Mouse (Mus musculus) megakaryocyte, embryonic 14.5 days (primary cell): ENCODE results near the gene Gm21992. TPM values are rescaled to one million over a fixed set of nuclear protein-coding genes. Genes with fewer than 3 reads are reported as not detected.
"Not testable (repeated sequence)": the region's sequence is repeated elsewhere in the genome, so short reads cannot be mapped to it uniquely, and the experiment has no call there.

Experiments
- H3K27me3 ChIP-seq: replicated peaks from 2 replicates; pipeline ENCODE3; 2012; ENCODE audit warnings: inconsistent platforms
- H3K36me3 ChIP-seq: replicated peaks from 2 replicates; pipeline ENCODE3; 2012; ENCODE audit warnings: low read length, inconsistent platforms, mixed read lengths
- H3K4me1 ChIP-seq: 2 replicates; pipeline ENCODE4 v1.6.1; 2012; ENCODE audit warnings: inconsistent platforms
- H3K4me3 ChIP-seq: replicated peaks from 2 replicates; pipeline ENCODE3; 2012; ENCODE audit warnings: moderate library complexity, mild to moderate bottlenecking, inconsistent platforms
- H3K9me3 ChIP-seq: 2 replicates; pipeline ENCODE4 v1.6.1; 2012; ENCODE audit warnings: inconsistent platforms
- FLI1 ChIP-seq: IDR thresholded peaks from 2 replicates; pipeline ENCODE4 v1.6.1; 2012; ENCODE audit warnings: low read length, inconsistent platforms, mixed read lengths
- GATA1 ChIP-seq: IDR thresholded peaks from 3 replicates; pipeline ENCODE4 v1.6.1; 2012; ENCODE audit warnings: mixed read lengths, low read length, inconsistent platforms, borderline replicate concordance
- polyA plus RNA-seq: library from polyadenylated mRNA; stranded (reverse); fragments of >175 nt; gene quantifications from 2 replicates; pipeline ENCODE4 v1.2.3, GENCODE M21; 2012; ENCODE audit warnings: low replicate concordance; ENCODE audit not compliant: insufficient read depth

Gene Gm21992
- polyA plus RNA-seq, 1 experiment, result 4.9 TPM

GRCm38 (mm10) chr19:4817182-4817835 is 5.9 kb upstream of the Gm21992 start:
- no peak overlapping the region for H3K4me3 ChIP-seq
- no peaks in the 10 kb centered on the region for H3K36me3 ChIP-seq
- H3K27me3 ChIP-seq, result no peaks in the 10 kb centered on the region
- peaks cover 1% of the 10 kb centered on the region; the same call in 1 of the 2 replicates for H3K4me1 ChIP-seq
- peaks cover 10% of the 10 kb centered on the region for H3K9me3 ChIP-seq
- no peak for TF ChIP-seq FLI1
- TF ChIP-seq GATA1, result no peak

- peaks cover 10% of the 10 kb centered on the region for H3K9me3 ChIP-seq
- peaks cover 22% of the 10 kb centered on the region for H3K4me1 ChIP-seq
- no peak overlapping the region for H3K4me3 ChIP-seq
- H3K36me3 ChIP-seq, result peaks cover 2% of the 10 kb centered on the region
- no peaks in the 10 kb centered on the region for H3K27me3 ChIP-seq
- TF ChIP-seq GATA1 (no peak), FLI1 (no peak)
Measured at GRCm38 (mm10) chr19:4813015-4813414, 1.6 kb upstream of the Gm21992 start.

GRCm38 (mm10) chr19:4812334-4812949 is 1.0 kb upstream of the Gm21992 start:
- not testable (repeated sequence) for H3K27me3 ChIP-seq
- H3K4me3 ChIP-seq, result peak overlapping the region; percentile 99

GRCm38 (mm10) chr19:4811909-4812242 is 464 bp upstream of the Gm21992 start:
- TF ChIP-seq GATA1 (no peak), FLI1 (no peak)
- H3K36me3 ChIP-seq, result peaks cover 4% of the 10 kb centered on the region
- H3K4me3 ChIP-seq, result peak overlapping the region; percentile 99
- no peaks in the 10 kb centered on the region for H3K27me3 ChIP-seq
- H3K9me3 ChIP-seq, result peaks cover 10% of the 10 kb centered on the region
- peaks cover 33% of the 10 kb centered on the region for H3K4me1 ChIP-seq

More at GRCm38 (mm10) chr19:4812334-4812949, 1.0 kb upstream of the Gm21992 start:
- H3K9me3 ChIP-seq, H3K36me3 ChIP-seq: not testable (repeated sequence)
- peaks cover 28% of the 10 kb centered on the region for H3K4me1 ChIP-seq

GRCm38 (mm10) chr19:4810746-4811062 is 708 bp downstream of the Gm21992 start:
- Histone ChIP-seq H3K27me3 (no peaks in the 10 kb centered on the region), H3K4me1 (peaks cover 39% of the 10 kb centered on the region), H3K4me3 (peak overlapping the region; percentile 99), H3K36me3 (peaks cover 4% of the 10 kb centered on the region), H3K9me3 (peaks cover 8% of the 10 kb centered on the region)
- TF ChIP-seq FLI1 (no peak), GATA1 (no peak)

- Histone ChIP-seq H3K27me3 (no peaks in the 10 kb centered on the region), H3K4me1 (peaks cover 43% of the 10 kb centered on the region), H3K36me3 (peaks cover 4% of the 10 kb centered on the region), H3K9me3 (peaks cover 4% of the 10 kb centered on the region), H3K4me3 (peak overlapping the region; percentile 99)
- TF ChIP-seq GATA1 (no peak), FLI1 (no peak)
Measured at GRCm38 (mm10) chr19:4810309-4810708, 1.1 kb downstream of the Gm21992 start.

- Histone ChIP-seq H3K27me3 (no peaks in the 10 kb centered on the region), H3K4me3 (no peak overlapping the region), H3K36me3 (peaks cover 70% of the 10 kb centered on the region), H3K4me1 (peaks cover 76% of the 10 kb centered on the region), H3K9me3 (no peaks in the 10 kb centered on the region)
- no peak for TF ChIP-seq FLI1
- no peak for TF ChIP-seq GATA1
Measured at GRCm38 (mm10) chr19:4803283-4803682, 8.1 kb downstream of the Gm21992 start.

GRCm38 (mm10) chr19:4802691-4803091 is 8.7 kb downstream of the Gm21992 start:
- no peak for TF ChIP-seq GATA1
- TF ChIP-seq FLI1, result no peak
- peaks cover 71% of the 10 kb centered on the region for H3K36me3 ChIP-seq
- H3K4me1 ChIP-seq, result peaks cover 72% of the 10 kb centered on the region
- no peak overlapping the region for H3K4me3 ChIP-seq
- H3K27me3 ChIP-seq, result no peaks in the 10 kb centered on the region
- no peaks in the 10 kb centered on the region for H3K9me3 ChIP-seq

GRCm38 (mm10) chr19:4799083-4799482 is 12.3 kb downstream of the Gm21992 start:
- Histone ChIP-seq H3K4me1 (peaks cover 74% of the 10 kb centered on the region), H3K4me3 (no peak overlapping the region), H3K27me3 (no peaks in the 10 kb centered on the region), H3K36me3 (peaks cover 79% of the 10 kb centered on the region), H3K9me3 (no peaks in the 10 kb centered on the region)
- no peak for TF ChIP-seq GATA1
- no peak for TF ChIP-seq FLI1

GRCm38 (mm10) chr19:4797846-4798245 is 13.6 kb downstream of the Gm21992 start:
- Histone ChIP-seq H3K4me1 (peaks cover 63% of the 10 kb centered on the region), H3K4me3 (no peak overlapping the region), H3K9me3 (no peaks in the 10 kb centered on the region), H3K27me3 (no peaks in the 10 kb centered on the region), H3K36me3 (peaks cover 67% of the 10 kb centered on the region)
- no peak for TF ChIP-seq GATA1

GRCm38 (mm10) chr19:4795929-4796328 is 15.5 kb downstream of the Gm21992 start:
- Histone ChIP-seq H3K4me3 (no peak overlapping the region), H3K27me3 (no peaks in the 10 kb centered on the region), H3K4me1 (peaks cover 57% of the 10 kb centered on the region), H3K9me3 (no peaks in the 10 kb centered on the region), H3K36me3 (peaks cover 61% of the 10 kb centered on the region)
- TF ChIP-seq FLI1, result no peak
- TF ChIP-seq GATA1, result no peak
